Mouse (Mus musculus) cerebellum, postnatal 10 days (tissue): ENCODE measurements around the gene Fblim1.
"Not testable (repeated sequence)": the region's sequence is repeated elsewhere in the genome, so short reads cannot be mapped to it uniquely, and the experiment has no call there.

Experiments
- DNase-seq, 2 experiments: peaks; one replicate each; pipeline ENCODE4 v3.0.0; 2021; ENCODE audit warnings: mixed read lengths in 2 of 2

Fblim1 gene

DNA sequence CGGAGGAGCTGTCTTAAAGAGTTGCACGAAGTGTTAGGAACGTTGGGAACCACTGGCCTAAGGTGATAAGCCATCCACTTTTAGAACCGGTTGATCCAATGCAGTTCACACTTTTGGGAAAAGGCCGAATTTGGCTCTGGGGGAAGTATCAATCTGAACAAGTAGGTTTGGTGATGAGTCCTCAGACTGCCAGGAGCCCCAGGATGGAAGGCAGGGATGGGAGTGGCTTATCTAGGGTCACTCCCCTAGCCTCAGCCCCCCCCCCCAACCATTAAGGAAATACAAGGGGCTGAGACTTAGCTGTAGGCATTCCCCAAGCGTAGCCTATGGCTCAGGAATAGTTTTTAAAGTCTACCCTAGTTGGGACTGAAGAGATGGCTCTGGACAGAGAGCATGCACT is 39.7 kb downstream of the Fblim1 start:
- DNase-seq, result no peak

DNA sequence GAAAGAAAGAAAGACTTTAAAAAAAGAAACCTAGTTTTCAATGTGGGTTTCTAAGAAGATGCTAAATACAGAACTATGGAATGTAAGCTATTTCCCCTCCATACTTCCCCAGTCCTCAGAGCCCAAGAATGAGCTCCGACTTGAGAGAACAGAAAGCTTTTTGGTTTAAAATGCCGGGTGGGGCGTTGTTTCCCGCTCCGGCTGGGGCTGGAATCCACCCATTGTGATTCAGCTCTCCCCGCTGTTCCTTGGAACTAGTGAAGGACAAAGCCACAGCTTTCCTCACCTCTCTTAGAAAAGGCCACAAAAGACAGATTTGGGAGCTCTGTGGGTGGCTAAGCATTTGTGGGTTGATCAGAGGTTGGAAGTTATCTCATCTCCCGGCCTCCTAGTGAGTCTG is 40.6 kb downstream of the Fblim1 start:
- no peak for DNase-seq

DNA sequence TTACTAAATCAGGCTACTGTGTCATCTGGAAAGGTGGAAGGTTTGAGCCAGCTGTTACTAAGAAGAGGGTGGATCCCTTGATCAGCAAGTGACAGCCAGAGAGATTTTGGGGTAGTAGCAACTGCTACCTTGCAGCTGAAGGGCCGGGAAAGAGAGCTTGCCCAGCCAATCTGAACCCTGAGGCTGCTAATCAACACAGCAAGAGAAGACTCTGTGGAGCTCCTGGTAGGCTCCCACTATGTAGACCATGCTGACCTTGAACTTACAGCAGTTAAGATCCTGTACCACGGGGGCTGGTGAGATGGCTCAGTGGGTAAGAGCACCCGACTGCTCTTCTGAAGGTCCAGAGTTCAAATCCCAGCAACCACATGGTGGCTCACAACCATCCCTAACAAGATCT is 41.2 kb downstream of the Fblim1 start:
- DNase-seq, result no peak

GRCm38 (mm10) chr4:141564209-141564608 is 41.7 kb downstream of the Fblim1 start:
- DNase-seq, result no peak

DNA sequence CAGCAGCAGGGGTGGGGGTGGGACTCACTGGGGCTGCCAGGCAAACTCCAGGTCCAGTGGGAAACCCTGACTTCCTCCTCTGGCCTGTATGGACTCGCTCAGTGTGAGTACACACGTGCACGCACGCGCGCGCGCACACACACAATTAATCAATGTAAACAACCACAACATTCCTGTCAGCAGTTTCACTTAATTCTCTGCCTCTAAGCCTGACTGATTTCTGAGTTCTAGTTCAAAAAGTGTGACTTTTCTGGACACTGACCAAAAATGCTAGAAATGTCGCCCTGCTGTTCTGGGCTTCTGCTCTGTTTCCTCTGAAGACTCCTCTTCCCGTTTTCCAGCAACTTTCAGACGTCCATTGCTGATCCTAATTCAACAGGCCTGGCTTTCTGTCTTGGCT is 43.6 kb downstream of the Fblim1 start:
- DNase-seq, result no peak

DNA sequence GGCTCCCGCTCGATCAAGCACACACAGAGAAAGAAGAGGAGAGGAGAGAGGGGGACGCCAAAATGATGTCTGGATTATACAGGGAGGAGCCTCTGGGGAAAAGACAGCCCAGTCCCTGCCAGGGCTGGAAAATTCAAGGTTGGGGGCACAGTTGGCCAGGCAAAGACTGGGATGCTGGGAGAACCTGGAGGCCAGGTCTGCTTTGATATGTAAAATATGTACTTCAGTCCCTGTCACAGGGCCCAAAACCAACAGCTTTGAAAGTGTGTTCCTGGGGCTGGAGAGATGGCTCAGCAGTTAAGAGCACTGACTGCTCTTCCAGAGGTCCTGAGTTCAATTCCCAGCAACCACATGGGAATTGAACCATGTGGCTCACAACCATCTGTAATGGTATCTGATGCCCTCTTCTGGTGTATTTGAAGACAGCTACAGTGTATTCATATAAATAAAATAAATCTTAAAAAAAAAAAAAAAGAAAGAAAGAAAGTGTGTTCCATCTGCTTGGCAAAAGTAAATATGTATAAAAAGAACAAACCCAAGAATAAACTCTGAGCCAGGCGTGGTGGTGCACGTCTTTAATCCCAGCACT is 44.5 kb downstream of the Fblim1 start:
- not testable (repeated sequence) for DNase-seq

GRCm38 (mm10) chr4:141559898-141560263 is 46.0 kb downstream of the Fblim1 start:
- peak; percentile 92 to 94 for DNase-seq

- peak; percentile 78 to 83 for DNase-seq
These were observed 46.6 kb downstream of the Fblim1 start for GRCm38 (mm10) chr4:141559131-141559897.

GRCm38 (mm10) chr4:141558658-141559057 is 47.2 kb downstream of the Fblim1 start:
- peak; percentile 28 to 30 for DNase-seq

DNA sequence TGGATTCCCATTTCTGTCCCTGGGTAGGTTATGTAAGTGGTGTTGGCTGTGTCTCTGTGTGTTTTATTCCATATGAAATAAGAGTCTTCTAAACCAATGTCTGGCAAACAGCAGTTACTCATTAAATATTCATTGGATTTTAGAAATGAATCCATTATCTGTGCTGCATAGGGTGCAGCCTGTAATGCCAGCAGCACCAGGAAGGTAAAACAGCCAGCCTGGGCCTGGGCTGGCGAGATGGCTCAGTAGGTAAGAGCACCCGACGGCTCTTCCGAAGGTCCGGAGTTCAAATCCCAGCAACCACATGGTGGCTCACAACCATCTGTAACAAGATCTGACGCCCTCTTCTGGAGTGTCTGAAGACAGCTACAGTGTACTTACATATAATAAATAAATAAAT is 49.7 kb downstream of the Fblim1 start:
- not testable (repeated sequence) for DNase-seq

GRCm38 (mm10) chr4:141554255-141554865 is 51.5 kb downstream of the Fblim1 start:
- DNase-seq, result not testable (repeated sequence)

DNA sequence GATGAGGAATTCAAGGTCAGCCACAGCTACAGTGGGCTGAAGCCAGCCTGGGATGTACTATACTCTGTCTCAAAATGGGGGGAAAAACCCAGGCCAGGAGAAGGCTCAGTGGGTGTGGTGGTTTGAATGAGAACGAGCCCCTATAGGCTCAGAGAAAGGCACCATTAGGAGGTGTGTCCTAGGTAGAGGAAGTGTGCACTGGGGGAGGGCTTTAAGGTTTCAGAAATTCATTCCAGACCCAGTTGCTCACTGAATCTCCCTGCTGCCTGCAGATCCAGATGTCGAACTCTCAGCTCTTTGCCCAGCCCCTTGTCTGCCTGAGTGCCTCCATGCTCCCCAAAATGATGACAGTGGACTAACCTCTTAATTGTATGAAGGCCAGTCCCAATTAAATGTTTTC is 53.4 kb downstream of the Fblim1 start:
- no peak for DNase-seq

DNA sequence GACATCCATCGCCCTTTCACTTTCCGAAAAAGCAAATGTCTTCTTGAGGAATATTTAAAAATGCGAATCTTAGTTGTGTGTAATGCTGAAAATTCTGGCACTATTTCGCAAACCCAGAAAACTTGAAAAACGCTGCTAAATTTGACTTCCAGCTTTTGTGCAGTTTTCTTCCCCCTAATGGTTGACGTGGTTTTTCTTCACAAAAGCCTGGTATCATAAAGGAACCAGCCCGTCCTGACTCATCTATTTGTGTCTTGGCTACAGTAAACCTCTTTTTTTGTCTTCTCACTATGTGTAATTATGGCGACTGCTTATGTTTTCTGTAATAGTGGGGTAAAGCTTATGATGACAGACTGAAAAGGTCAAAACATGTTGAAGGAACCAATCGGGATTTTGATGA is 58.6 kb downstream of the Fblim1 start:
- DNase-seq, result peak in 1 of 2 experiments; percentile 40

DNA sequence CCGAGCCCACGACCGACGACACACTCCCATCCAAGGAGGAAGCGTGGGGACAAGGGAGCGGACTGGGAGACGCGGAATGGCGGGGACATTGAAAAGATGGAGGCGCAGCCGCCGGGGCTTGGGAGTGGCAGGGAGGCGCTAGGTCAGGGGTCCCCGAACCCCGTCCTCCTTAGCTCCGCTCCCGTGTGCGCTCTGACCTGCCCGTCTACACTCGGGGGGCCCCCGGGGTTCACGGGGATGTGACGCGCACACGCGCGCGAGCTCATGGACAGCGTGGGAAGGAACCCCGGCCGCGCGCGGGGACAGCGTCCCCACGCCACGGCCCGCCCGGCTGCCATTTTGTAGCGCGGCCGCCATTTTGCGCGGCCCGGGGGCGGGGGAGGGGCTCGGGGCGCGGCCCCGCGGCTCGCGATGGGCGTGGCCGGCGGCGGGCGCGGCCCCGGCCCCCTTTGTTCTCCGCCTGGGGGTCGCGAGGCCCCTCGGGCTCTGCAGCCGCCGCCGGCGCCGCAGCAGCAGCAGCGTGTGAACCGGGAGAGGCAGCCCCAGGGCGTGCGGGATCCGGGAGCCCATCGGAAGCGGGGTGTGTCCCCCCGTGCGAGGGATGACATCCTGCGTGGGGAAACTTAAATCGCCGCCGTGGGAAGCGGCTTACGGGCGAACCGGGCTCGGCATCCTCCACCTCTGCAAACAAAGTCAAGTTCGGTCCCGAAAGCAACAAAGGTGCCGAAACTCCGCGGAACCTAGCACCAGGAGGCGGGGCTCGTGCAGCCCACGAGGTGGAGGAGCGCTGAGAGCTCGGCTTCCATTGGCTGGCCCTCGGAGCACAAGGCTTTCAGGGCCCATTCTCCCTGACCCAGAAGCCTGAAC is 59.3 kb downstream of the Fblim1 start:
- peak; percentile 91 to 93 for DNase-seq

- DNase-seq, result peak; percentile 99 to 100
These were observed 60.1 kb downstream of the Fblim1 start for GRCm38 (mm10) chr4:141545743-141546333.

DNA sequence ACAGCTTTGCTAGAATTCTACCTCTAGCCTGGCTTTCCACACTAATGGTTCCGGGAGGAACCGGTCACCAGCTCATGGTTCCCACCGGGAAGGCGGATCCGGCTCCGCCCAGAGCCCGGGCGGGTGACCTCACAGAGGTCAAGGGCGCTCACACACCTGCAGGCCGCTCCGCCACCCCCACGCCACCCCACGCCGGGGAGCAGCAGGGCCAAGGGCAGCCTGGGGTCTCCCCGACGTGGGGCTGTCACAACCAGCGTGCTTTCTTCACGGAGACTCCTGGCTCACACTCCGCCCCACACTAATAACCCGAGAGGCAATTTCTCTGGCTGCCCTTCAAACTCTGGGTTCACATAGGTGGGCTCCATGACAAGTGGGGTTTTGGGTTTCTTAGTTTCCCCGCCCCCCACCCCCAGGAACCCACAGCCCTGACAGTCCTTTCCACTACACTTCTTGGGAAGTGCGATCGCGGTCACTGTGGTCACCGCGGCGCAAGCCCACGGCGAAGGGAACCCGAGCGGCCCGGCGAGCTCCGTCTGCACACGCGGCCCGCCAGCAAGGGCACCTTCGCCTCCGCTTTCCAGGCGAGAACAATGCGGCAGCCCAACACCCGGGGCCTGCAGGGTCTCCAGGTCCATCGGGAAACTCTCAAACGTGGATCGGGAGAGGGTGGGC is 60.7 kb downstream of the Fblim1 start:
- DNase-seq, result peak; percentile 84 to 85

- no peak for DNase-seq
These were observed 61.4 kb downstream of the Fblim1 start for GRCm38 (mm10) chr4:141544536-141544935.

- no peak for DNase-seq
These were observed 62.3 kb downstream of the Fblim1 start for GRCm38 (mm10) chr4:141543593-141543992.

DNA sequence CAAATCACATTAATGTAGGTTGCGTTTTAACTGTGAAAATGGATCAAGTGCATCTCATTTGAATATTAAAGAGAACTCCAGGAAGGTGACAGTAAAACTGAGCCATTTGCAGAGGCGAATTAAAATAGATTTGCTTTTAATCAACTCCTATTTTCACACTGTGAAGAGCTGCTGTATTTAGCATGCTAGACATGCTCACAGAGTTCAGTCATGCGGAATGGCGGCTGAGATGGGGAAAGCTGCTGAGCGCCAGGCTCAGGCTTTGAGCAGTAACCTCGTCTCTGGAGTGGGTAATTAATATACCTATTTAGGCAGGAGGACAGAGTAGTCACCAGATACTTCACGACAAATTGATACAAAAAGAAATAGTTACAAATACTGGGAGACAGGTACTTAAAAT is 64.0 kb downstream of the Fblim1 start:
- peak; percentile 81 to 82 for DNase-seq

GRCm38 (mm10) chr4:141540844-141541243 is 65.1 kb downstream of the Fblim1 start:
- no peak for DNase-seq

- DNase-seq, result no peak
These were observed 66.6 kb downstream of the Fblim1 start for GRCm38 (mm10) chr4:141539213-141539767.
